Mouse (Mus musculus) right cerebral cortex, postnatal 25 days (tissue): ENCODE measurements around the gene Max.

Experiments used
- DNase-seq: peaks from one replicate; pipeline ENCODE4 v3.0.0; 2022

Gene Max

DNA sequence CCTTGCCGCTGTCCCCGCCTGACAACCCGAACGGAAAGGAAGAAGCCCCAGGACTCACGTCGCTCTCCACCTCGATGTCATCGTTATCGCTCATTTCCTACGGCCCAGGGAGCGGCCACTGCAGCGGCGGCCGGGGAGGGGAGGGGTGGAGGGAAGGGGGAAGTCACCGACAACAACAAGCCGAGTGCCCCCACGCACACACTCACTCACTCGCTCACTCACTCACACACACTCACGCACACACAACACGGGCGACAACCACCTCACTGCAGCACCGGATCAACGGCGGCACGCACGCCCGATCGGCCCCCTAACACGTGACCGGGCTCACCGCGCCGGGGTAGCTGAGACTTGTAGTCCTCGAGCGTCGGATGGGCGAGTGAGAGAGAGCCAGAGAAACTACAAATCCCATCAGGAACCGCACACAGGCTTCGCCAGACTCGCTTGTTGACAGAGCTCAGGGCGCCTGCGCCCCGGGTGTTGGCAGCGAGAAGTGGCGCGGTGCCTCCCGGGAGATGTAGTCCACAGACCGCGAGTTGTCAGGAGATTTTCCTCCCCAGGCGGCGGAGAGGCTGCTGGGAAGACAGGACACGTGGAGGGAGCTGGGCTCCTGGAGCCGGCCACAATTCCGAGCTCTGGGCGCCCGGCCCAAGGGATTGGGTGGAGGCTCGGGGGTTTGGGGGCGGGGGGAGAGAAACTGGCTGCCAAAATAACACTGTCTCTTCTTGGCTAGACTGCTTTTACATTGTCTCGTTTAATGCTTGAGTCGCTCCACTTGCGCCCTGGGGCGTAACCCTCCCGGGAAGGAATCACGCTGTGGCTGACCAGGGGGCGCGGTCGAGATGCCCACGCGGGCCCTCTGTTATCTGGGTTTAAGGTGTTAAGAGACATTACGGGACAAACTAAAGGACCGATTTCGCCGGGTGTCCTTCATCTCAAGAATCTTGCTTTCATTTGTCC is at the start of gene Max:
TSS of gene Max (minus strand) at position 270 of the 960 bp plus-strand sequence.
- peak; percentile 99 for DNase-seq

DNA sequence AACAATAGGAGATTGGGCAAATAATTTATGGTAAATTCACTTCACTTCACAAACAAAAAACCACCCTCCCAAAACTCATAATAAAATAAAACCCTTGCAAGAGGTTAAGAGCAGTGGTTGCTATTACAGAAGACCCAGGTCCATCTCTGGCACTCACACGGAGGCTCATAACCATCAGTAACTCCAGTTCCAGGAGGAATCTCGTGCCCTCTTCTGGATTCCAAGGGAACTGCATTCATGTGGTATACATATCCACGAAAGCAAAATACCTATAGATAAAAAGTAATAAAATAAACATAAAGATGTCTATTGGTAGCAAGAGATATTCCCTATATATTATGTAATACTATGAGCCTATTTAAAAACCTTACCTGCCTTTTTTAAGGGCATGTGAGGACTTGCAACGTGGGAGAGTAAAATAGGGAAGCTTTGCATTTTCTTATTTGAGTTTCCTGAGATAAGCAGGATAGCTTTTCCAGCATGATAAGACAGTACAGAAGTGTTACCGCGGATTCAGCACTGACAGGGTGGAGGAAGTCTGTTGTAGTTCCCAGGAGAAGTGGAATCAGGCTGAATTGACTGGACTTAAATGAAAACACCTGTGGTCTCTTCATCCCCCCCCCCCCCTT is 49.2 kb upstream of the Max start:
- DNase-seq = no peak

DNA sequence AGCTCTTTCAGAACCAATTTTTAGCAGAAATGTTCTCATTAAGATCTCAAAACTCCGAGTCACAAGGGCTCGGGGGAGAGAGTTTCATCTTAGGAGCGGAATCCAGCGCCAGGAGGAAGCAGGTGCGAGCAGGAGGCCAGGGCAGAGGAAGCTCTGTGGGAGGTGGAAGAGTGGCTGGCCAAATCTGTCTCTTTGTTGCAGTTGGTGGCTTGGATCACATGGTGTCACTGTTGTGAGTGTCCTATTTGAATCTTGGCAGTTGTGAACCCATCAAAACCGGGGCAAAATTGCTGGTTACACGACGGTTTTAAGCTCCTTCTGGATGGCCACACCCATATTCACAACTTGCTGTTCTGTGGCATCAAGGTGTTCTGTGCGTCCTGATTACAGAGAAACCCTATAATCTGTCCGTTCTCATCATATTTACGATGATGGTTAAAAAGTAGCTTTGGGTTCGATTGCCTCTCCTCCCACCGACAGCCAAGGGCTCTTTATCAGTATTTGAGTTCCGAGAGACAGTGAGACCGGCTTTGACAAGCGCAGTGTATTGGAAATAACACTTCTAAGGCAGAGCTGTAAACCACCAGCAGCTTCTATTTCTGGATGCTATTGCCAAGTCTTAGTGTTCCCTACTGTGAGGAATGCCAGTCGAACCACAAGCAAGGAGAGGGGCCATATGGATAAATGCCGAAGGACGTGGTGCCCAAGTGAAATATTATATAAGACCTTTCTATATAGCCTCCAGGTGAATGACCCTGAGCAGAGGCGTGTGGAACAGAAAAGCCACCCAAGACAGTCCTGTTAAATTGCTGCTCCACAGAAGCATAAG is 47.4 kb upstream of the Max start:
- DNase-seq = no peak

DNA sequence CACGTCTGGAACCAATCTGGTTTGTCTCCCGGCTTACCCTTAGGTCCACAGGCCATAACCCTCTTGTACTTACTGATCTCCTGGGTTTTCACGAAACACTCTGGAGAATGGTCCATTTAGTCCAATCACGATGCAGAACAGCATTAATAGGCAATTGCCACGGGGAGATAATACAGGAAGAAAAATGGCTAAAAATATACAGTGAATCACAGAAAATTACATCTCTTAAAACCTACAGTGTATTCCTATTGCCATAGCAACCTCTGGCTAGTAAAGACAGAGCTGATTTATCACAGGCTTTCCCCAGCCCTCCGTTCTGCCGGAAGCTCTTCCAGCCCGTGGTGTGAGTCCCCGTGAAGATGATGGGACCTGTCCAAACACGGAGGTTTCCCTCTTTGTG is 42.9 kb upstream of the Max start:
- no peak for DNase-seq

DNA sequence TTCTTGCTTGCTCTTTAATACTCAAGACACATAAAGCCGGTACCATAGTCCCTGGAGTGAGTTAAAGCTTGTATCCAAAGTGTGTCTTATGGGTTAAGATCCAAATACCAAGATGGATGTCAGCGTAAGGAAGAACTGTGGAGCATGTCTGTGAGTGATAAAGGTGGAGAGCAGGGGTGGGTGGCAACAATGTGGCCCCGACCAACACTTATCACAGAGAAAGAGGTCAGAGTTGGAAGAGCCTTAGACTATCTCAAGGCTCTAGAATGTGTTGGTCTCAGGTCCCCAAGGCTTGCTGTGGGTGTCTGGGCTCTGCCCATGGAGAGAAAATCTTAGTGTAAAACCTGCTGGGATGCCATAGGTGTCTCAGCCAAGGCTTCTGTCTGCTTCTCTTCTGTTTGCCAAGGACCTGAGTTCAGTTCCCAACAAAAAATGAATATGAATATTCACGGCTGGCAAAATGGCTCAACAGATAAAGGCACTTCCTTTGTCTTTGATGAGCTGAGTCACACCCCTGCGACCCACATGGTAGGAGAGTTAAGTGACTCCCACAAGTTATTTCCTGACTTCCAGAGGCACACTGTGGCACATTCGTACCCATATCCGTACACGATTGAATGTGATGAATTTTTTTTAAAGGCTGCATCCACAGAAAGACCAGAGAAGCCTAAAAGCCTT is 40.7 kb upstream of the Max start:
- no peak for DNase-seq

DNA sequence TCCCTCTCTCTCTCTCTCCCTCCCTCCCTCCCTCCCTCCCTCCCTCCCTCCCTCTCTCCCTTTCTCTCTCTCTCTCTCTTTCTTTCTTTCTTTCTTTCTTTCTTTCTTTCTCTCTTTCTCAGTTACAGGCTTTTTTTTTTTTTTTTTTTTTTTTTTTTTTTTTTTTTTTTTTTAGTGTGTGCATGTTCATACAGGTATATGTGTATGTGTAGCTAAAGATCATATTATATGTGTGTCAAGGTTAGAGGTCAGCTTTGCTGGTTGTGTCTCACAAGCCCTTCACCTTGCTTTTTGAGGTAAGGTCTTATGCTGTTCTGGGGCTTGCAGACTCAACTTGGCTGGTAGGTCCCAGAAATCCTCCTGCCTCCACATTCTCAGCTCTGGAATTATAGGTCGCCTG is 39.3 kb upstream of the Max start:
- DNase-seq = no peak

DNA sequence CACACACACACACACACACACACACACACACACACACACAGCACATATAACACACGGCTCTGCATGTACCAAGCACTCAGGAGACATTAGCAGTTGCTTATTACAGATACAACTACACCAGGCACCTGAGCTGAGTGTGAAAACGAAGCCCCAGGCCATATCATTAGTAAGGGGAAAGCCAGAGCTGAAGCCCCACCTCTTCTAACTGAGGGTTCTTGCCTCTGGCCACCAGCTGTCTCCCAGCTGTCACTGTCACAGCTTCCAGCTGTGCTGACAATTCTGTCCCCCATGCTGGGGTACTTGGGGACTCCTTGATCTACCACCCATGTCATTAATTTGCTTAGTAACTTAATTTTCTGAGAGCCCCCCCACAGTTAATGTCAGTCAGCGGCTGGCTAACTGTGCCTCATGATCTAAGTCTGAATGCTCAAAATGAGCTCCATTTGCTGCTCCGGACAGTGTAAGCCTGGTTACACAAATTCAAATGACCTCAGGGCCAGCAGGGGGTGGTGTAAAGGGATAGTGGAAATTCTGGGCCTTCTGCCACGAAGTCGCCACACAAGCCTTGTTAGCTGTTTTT is 38.8 kb upstream of the Max start:
- no peak for DNase-seq

DNA sequence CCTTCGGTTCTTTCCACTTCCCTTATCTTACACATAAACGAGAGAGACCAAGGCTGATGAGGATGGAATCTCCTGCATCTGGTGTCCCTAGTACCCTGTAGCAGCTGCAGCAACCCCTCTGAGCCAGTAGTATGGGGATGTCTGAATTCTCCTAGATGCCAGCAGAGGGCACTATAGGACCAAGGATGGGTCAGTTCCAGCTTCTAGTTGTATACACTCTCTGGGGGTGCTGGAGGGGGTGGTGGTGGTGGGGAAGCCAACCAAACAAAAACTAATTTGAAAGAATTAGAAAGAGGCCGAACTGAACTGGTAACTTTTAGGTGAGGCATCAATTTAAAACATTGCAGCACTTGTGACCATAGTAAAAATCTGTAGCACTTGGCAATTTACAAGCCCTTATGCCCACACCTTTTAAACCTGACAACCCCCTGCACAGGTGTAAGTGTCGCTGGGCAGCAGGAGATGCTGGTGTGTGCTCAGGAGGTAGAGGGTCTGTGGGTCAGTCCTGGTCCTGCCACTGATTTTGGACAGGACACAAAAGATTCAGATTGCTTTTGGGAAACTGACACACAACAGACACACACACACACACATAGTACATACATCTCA is 38.2 kb upstream of the Max start:
- DNase-seq = peak; percentile 49

DNA sequence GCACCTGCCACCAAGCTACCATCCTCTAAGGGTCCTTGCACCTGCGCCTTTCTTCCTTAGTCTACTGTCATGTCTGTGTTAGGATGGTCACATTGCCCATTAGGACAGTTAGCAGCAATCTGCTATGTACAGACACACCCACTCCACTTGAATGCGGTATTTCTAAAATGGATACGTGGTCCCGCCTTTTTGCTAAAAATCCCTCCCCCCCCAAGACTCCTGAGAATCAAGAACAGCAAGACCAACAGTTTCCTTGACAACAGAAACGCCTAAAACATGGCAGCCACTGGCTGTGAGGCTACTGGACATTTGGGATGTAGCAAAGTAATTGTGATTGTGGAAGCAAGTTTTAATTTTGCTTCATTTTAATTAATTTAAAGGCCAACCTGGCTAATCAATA is 32.8 kb upstream of the Max start:
- no peak for DNase-seq

DNA sequence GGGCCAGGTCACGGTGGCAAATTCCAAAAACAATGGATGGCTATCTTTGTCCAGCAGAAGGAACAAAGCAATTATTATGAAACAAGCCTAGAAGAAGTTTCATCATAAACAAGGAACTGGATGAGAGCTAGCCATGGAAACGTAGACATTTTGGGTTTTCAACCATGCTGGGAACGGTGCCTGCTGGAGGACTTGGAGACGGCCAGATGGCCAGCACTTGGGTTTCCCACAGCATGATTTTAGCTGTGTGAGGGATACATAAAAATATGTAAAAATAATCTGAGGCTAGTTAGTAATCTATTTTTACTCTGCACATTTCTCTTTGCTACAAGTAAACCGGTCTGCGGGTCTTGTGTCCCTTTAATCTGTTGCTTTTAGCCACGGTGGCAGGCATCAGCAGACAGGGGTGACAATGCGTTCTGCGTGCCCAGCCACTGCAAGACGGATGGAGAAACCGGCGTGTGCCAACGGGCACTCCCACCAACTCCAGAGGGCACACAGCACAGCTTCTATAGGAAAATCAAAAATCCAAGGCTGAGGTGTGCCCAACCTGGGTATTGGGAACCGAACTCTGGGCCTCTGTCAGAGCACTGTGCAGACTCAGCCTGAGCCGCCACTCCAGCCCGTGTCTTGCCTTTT is 31.0 kb upstream of the Max start:
- peak; percentile 68 for DNase-seq

DNA sequence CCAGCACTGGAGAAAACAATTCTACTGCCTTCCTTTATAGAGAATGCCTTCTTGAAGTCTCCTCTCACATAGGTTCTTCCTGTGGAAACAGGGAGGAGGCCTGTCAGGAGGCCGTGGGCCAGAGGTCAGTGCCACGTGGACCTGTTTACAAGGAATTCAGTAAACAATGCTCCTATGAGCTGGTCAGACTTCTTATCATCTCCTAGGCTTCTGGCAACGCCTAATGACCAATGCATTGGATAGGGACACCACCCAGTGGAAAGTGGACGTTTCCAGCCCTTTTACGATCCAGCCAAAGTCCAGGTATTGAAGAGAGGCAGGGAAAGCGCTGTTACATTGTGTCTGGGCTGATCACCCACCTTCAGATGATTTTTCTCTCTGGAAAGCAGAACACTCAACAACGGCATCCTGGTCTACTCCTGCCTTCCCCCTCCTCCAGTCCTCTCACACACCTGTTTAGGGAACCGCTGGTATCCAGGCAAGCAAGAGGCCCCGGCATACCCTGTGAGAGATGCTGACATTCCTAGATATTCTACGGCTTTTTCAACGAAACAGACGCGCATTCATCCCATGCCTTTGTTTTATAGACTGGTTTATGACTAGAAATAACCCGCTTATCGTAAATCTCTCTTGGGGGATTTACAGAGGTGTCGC is 20.9 kb upstream of the Max start:
- no peak for DNase-seq

DNA sequence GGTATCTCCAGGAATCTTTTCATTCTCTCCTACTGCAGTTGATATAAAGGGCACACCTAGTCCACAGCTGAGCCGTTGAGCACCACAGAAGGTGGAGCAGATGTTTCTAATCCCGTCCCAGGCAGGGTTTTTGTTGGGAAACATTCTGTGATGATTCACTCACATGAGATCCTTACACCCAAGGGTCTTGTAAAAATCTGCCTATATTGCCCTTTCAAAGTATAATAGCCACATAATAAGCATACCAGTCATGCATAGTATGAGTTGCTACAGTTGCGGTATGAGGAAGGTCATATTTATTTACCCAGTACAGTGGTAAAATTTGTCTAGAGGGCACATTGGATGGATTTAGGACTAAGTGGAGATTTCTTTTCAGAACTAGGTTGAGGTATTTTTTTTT is 17.5 kb upstream of the Max start:
- DNase-seq = no peak

DNA sequence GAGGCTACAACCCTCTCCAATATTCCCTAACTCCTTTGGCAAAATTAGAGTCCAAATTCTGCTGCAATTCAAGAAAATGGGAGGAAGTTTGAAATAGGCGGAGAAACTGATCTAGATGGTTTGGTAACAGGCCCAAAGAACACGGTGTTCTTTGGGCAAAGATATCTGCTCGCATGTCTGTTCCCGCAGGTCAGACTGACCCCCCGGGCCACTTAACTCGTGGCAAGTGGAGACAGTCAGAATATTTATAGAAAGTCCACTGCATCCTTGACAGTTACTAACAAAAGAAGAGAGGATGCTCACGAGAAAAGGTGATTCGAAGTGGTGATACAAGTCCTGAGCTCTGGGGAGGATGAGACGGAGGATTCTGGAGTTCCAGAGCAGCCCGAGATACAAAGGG is 10.7 kb upstream of the Max start:
- DNase-seq = no peak

DNA sequence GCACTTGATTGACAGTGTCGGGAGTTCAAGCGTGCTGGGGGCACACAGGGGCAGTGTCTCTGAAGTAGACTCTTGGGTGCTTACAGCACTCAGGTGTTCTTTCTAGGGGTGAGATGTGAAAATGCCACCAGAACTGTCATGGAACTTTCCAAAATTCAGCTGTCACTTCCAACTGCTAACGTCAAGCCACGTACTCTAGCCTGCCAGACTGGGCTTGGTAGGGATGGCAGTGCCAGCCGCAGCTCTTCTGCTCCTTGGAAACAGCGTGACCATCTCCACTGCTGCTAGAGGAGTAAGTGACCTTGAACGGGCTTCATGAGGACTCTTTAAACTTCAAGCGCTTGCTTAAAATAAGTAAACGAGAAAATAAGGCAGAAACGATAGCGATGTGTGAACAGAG is 10.2 kb upstream of the Max start:
- no peak for DNase-seq

DNA sequence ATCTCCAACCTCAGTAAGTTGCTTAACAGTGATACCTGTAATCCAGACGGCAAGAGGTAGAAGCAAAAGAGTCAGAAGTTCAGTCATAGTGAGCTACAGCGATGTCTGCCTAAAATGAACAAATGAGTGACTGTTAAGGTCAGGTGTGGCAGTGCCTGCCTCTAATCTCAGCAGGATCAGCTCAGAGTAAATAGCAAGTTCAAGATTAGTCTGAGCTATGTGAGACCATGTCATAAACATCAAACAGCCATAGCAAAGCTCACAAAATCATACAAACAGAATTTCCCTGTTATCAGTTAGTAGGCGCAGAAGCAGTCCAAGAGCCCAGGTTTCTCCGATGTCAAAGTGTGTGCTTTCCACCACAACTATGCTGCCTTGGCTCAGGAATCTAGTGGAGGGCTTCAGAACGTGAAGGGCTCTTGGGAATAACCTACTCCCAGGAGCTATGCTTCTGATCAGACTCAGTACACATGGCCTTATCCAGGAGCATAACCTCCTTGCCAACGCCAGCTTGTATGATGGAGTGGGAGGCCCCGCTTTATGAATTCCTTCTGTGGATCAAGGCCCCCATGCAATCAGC is 9.7 kb upstream of the Max start:
- DNase-seq = no peak

DNA sequence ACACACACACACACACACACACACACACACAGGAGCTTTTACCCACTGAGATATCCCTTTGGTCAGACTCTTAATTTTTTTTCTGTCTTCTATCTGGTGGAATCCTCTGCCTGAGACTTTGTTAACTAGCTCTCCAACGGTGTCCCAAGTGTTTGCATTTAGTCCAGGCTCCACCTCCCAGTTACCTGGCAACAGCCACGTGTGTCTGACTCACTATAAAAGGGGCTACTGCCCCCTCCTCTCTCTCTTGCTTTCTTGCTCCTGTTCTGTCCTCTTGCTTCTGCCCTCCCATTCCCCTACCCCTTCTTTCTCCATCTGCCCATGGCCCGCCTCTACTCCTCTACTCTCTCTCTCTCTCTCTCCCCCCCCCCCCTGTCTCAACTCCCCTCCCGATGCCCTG is 3.9 kb upstream of the Max start:
- DNase-seq = no peak

DNA sequence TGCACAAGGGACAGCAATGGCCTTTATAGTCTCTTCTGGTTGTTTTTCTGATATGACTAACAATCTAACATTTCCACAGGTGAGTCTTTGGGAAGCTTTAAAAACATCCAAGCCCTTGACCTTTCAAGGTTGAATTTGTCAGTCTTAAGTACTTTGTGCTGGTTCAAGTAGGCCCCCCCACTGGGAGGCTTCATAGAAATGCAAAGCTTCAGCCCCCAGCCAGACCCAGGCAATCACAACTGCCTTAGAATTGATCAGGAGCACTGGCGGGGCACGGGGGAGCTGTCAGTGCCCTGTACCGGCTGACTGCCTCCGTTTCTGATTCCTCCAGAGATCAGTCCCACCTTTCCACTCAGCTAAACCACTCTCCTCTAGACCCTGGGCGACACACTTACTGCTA is 3.1 kb upstream of the Max start:
- no peak for DNase-seq

DNA sequence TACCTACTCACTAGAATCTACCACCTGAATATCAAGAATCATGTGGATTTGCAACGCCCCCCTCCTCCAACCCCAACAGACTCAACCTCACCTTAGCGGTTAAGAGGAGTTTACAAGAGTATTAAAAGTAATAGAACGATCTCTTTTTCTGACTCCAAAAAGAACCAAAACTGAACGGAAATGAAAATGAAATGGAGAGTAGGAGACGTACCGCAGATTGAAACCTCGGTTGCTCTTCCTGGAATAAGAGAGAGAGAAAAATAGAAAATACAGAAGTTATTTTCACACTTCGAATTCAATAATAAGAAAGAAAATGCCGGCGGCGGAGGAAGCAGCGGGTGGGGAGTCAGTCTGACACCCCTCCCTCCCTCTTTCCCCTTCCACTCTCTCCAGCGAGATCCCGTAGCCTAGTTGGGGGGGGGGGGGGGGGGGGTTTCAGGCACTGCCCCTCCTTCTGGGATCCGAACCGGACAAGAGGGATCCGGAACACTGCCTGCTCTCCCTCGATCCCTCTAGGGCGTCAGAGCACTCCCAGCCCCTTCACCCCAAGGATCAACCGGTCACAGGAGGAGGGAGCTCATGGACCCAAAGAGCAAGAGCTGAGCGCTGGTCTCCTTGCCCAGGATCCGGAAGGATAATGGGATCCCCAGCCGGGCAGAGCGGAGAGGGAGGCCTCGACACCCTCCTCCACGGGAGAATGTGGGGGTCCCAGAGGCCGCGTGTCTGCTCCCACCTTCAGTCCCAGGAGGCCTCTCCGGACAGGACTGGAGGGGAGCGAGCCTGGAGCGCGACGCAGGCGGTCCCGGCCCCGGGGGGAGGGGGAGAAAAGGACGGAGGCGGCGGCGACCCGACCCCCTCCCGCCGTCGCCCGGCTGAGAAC is 709 bp downstream of the Max start:
- DNase-seq = no peak

DNA sequence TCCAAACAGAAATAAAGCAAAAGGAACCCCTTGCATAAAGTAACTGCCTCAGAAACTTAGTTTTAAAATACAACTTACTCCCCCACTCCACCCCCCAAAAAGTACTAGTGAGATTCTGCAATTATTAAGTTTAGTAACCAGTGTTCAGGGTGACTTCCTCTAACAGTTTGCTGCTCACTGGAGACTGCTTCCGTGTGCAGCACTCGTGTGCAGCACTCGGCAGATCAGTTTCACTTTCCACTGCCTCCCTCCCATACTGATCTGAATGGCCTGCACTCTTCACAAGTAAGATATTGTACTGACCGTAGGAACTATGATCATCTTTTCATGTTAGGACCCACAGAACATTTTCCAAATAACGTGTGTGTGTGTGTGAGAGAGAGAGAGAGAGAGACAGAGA is 4.3 kb downstream of the Max start:
- DNase-seq = no peak
